Mouse (Mus musculus) embryonic stem cell, embryonic (primary cell): ENCODE data around the gene Sipa1l3.

Source experiments
- CTCF ChIA-PET, 4 experiments: fragments of 300-600 bp in 2 of 4; fragments of 350-600 bp in 2 of 4; sonication (Branson Sonifier 250); formaldehyde crosslinking; loops; one replicate each; lab custom pipeline; 2022; ENCODE audit warnings: inconsistent platforms in 2 of 4; lab: Charles Lee
- POLR2A ChIA-PET, 4 experiments: fragments of 300-600 bp in 2 of 4; fragments of 350-600 bp in 2 of 4; sonication (Branson Sonifier 250); formaldehyde crosslinking; loops; one replicate each; lab custom pipeline; 2022; ENCODE audit warnings: antibody characterized with exemption in 4 of 4, inconsistent platforms in 1 of 4; lab: Charles Lee

The Sipa1l3 gene

GRCm38 (mm10) chr7:29341722-29342121 lies 176.7 kb downstream of the Sipa1l3 start:
- CTCF ChIA-PET, result interaction anchor here in 1 of 4 experiments (0.6 to 1.8 kb wide), 8 partner anchors 9 to 646 kb away, joined by 3 to 6 read pairs (median 3); no protein-coding TSS in a partner anchor
- POLR2A ChIA-PET, result interaction anchor here (0.6 to 3.2 kb wide), 16 partner anchors 8 to 186 kb away, joined by 3 to 13 read pairs (median 4); partner anchors contain the start of genes Dpf1 (in 1 of the 4), Fam98c (in 1 of the 4) and Sipa1l3 (in 1 of the 4)

GRCm38 (mm10) chr7:29340838-29341237 lies 177.6 kb downstream of the Sipa1l3 start:
- CTCF ChIA-PET, result interaction anchor here in 2 of 4 experiments (0.5 to 1.1 kb wide), 5 partner anchors 8 to 182 kb away, joined by 3 to 6 read pairs (median 3); no protein-coding TSS in a partner anchor
- POLR2A ChIA-PET, result interaction anchor here in 1 of 4 experiments (0.7 to 3.2 kb wide), 6 partner anchors 9 to 185 kb away, joined by 3 to 13 read pairs (median 6); partner anchors contain the start of genes Fam98c and Sipa1l3

- ChIA-PET CTCF (interaction anchor here in 2 of 4 experiments (0.5 to 1.1 kb wide), 4 partner anchors 40 to 182 kb away, joined by 3 to 6 read pairs (median 3); no protein-coding TSS in a partner anchor), POLR2A (interaction anchor here in 1 of 4 experiments (0.6 to 3.0 kb wide), 5 partner anchors 9 to 184 kb away, joined by 3 to 13 read pairs (median 3); partner anchors contain the start of gene Fam98c)
These were observed 178.2 kb downstream of the Sipa1l3 start for GRCm38 (mm10) chr7:29340247-29340646.

DNA sequence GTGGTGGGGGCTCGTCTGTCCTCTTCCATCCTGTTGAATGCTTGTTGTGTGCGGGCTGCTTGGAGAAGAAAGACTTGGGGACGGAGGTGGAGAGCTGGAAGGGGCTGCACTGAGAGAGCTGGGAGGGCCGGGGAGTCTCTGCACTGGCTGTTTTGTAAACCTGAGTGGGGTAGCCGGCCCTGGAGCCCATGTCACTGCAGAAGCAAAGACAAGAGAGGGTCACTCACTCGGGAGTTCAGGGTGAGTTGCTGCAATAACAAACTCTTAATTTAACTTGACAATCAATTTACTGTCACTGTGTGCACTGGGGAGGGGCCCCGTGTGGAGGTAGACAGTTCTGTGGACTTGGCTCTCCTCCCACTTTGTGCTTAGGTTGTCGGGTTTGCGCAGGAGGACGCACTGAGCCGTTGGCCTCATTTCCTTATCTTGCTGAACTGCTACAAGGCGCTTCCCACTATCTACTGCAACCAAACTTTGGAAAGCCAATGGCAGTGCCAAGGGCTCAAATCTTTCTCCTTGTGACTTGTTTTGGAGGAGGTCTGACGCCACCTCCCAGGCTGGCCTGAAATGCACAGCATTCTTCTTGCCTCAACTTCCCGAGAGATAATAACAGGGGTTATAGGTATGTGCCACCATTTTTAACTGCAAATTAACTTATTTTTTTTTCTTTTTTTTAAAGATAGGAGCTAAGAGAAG lies 179.3 kb downstream of the Sipa1l3 start:
- CTCF ChIA-PET, result interaction anchor here in 1 of 4 experiments (0.6 kb wide), 1 partner anchor 355 kb away, joined by 3 read pairs; no protein-coding TSS in a partner anchor
- POLR2A ChIA-PET, result interaction anchor here in 1 of 4 experiments (0.6 kb wide), 1 partner anchor 17 kb away, joined by 3 read pairs; no protein-coding TSS in a partner anchor

- ChIA-PET POLR2A (interaction anchor here in 1 of 4 experiments (1.1 kb wide), 1 partner anchor 9 kb away, joined by 5 read pairs; no protein-coding TSS in a partner anchor), CTCF (interaction anchor here in 1 of 4 experiments (0.6 kb wide), 2 partner anchors 212 to 355 kb away, joined by 3 to 4 read pairs; no protein-coding TSS in a partner anchor)
These were observed 180.0 kb downstream of the Sipa1l3 start for GRCm38 (mm10) chr7:29338351-29338919.

DNA sequence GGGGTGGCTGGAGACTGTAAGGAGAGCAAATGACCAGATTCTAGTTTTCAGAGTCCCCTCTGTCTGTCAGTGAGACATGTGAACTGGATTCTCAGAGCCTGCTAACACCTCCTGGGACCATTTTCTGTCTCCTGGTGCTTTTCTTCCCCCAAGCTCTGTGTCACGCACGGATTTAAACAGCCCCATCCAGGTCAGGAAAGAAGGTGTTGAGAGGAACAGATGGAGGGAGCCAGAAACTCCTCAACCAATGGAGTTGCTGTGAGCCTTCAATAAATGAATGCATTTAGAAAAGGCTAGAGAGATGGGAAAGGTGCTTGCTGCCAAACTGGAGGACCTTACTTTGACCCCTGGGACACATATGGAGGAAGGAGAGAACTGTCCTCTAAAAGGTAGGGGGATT lies 180.7 kb downstream of the Sipa1l3 start:
- ChIA-PET CTCF (interaction anchor here in 2 of 4 experiments (0.7 to 2.0 kb wide), 2 partner anchors 171 to 185 kb away, joined by 3 to 9 read pairs; no protein-coding TSS in a partner anchor), POLR2A (interaction anchor here in 1 of 4 experiments (1.1 kb wide), 1 partner anchor 8 kb away, joined by 5 read pairs; no protein-coding TSS in a partner anchor)

DNA sequence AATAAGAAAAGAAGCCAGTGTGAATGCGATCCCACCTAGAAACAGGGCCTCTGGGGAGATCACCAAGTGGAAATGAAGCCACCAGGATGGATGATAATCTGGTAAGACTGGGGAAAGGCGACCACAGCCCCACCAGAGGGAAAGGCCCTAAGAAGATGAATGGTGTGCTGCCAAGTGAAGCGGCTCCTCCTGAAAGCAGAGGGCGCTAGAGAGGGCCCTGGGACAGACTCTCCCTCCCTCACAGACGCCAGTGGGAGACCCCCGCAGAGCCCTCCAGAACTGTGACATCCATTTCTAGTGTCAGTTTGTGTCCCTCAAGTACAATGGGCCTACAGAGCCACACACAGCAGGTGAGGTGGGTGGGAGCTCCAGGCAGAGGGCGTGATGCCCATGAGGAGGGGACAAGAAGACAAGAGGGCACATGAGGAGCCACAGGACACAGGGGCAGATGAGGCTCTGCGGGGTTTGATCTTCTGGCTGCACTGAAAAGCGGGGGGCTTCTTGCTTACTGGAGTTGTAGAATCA lies 181.6 kb downstream of the Sipa1l3 start:
- ChIA-PET POLR2A (no interaction called here), CTCF (interaction anchor here in 2 of 4 experiments (1.0 to 2.0 kb wide), 2 partner anchors 186 kb away, joined by 4 to 9 read pairs; no protein-coding TSS in a partner anchor)

GRCm38 (mm10) chr7:29335841-29336671 lies 182.4 kb downstream of the Sipa1l3 start:
- POLR2A ChIA-PET, result interaction anchor here in 1 of 4 experiments (0.6 to 1.7 kb wide), 2 partner anchors 95 to 264 kb away, joined by 4 read pairs; no protein-coding TSS in a partner anchor
- CTCF ChIA-PET, result interaction anchor here in 2 of 4 experiments (0.7 to 2.0 kb wide), 12 partner anchors 10 to 187 kb away, joined by 3 to 9 read pairs (median 4); no protein-coding TSS in a partner anchor

GRCm38 (mm10) chr7:29335276-29335675 lies 183.2 kb downstream of the Sipa1l3 start:
- POLR2A ChIA-PET, result interaction anchor here in 2 of 4 experiments (0.6 to 1.7 kb wide), 2 partner anchors 96 to 172 kb away, joined by 4 to 7 read pairs; no protein-coding TSS in a partner anchor
- CTCF ChIA-PET, result interaction anchor here in 3 of 4 experiments (0.7 to 1.4 kb wide), 11 partner anchors 10 to 186 kb away, joined by 3 to 6 read pairs (median 3); no protein-coding TSS in a partner anchor

DNA sequence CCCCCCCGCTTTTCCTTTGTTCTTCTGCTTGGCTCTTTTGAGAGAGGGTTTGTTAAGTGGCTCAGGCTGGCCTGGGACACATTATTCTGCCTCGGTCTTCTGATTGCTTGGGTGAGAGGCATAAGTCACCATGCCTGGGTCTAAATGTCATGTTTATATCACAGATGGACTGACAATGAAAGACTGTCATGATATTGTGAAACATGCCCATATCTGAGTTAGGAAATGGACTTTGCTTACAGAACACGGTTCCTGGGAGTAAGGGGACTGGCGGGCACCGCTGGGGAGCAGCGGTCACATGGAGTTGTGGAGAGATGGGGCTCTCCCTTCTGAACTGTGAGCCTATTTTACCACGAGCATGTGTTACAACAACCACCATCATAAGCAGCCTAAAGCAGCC lies 184.3 kb downstream of the Sipa1l3 start:
- ChIA-PET CTCF (no interaction called here), POLR2A (no interaction called here)

GRCm38 (mm10) chr7:29328984-29329383 lies 189.5 kb downstream of the Sipa1l3 start:
- POLR2A ChIA-PET, result interaction anchor here in 2 of 4 experiments (0.9 to 1.8 kb wide), 3 partner anchors 9 to 36 kb away, joined by 3 to 5 read pairs (median 4); no protein-coding TSS in a partner anchor

DNA sequence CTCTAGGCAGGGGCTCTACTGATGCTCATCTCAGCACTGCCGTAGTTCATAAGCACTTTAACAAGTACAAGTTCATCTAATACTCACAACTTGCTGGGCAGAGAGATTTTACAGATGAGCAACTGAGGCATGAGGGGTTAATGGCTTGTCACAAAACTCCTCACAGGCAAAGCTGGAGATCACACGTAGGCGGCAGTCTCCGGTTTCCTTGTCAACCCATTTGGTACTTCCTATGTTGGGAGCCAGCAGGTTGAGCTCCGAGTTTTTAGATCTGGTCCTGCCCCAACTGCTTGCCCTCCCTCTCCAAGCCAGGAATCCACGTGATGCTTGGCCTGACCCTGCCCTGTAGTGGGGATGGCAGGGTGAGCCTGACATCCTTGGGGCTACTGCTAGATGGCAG lies 191.4 kb downstream of the Sipa1l3 start:
- POLR2A ChIA-PET, result interaction anchor here in 1 of 4 experiments (1.5 kb wide), 1 partner anchor 20 kb away, joined by 5 read pairs; no protein-coding TSS in a partner anchor
- CTCF ChIA-PET, result interaction anchor here in 1 of 4 experiments (1.5 kb wide), 1 partner anchor 26 kb away, joined by 4 read pairs; no protein-coding TSS in a partner anchor

More at GRCm38 (mm10) chr7:29328984-29329383, 189.5 kb downstream of the Sipa1l3 start:
- CTCF ChIA-PET, result interaction anchor here in 1 of 4 experiments (1.1 kb wide), 1 partner anchor 28 kb away, joined by 3 read pairs; no protein-coding TSS in a partner anchor

GRCm38 (mm10) chr7:29319337-29320307 lies 198.8 kb downstream of the Sipa1l3 start:
- ChIA-PET CTCF (interaction anchor here (0.5 to 2.2 kb wide), 33 partner anchors 10 to 836 kb away, joined by 3 to 11 read pairs (median 4); partner anchors contain the start of genes Kcnk6 (in 1 of the 4), Ppp1r14a (in 1 of the 4), Psmd8 (in 1 of the 4) and Sipa1l3 (in 1 of the 4)), POLR2A (interaction anchor here (0.5 to 2.8 kb wide), 22 partner anchors 9 to 382 kb away, joined by 3 to 11 read pairs (median 4); partner anchors contain the start of genes Eif3k (in 1 of the 4), Map4k1 (in 1 of the 4) and Sipa1l3 (in 1 of the 4))

DNA sequence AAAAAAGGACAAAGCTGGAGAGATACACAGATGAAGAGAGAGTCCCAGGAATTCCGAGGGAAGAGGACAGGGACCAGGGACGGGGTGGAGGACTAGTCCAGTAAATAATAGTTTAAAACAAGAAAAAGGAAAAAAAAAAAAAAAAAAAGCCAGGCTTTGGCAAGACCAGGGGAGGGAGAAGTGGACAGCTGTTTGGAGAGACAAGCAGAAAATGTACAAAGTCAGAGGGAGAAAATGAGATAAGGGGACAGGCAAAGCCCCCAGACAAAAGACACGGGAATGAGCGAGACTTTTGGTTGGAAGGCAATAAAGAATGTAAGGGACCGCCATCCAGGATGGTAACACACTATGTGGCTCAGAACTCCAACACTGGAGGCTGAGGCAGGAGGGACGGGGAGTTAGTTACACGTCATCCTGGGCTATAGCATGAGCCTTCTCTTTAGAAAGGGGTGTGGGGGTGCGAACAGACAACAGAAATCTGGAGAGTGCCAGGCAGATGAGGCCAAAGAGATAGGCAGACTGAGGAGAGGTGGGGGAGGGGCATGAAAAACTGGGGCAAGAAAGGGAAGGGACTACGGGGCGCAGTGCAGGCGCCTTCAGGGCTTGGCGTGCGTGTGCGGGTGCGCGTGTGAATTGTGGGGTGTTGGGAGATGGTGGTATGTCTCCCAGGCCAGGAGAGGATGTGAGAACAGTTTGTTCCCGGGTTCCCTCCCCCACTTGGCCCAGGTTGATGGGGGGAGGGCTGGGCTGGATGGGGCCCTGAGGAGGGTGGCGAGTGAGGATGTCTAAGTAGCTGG lies 200.1 kb downstream of the Sipa1l3 start:
- ChIA-PET POLR2A (interaction anchor here (0.6 to 2.8 kb wide), 16 partner anchors 11 to 926 kb away, joined by 3 to 11 read pairs (median 4); partner anchors contain the start of genes Med29 (in 1 of the 4), Paf1 (in 1 of the 4) and Sipa1l3 (in 1 of the 4)), CTCF (interaction anchor here (0.5 to 2.2 kb wide), 16 partner anchors 9 to 475 kb away, joined by 3 to 11 read pairs (median 4); partner anchors contain the start of gene Kcnk6 (in 1 of the 4))
